Comparison of ENCODE assay signal across 30 mouse cellular contexts in the genomic region with DNA sequence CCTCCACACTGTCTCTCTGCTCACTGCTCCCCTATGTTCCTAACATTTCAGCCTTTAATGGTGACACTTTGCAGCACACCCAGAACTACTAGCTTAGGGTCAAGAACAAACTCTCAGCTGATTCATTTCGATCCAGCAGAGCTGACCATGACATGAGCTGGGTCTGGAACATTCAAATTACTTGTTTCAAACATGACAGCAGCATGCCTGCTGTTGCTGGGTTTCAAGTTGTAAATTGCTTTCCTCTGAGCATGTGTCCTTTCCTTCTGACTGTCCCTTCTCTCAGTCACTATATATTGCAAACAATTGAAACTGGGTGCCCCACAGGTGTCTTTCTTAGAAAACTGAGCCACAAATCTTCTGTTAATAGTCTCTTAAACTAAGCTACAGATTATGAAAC.
"Had no signal": no experiment of that assay in that cellular context is flagged by ENCODE, and none has a peak within 500 bp of the region (broad histone marks: within the 10 kb centered on the region; RNA-seq: fewer than 3 reads in every experiment).

No protein-coding gene starts in this region.

- H3K9me3 ChIP-seq: limb, embryonic 10.5 days; limb, embryonic 12.5 days; limb, embryonic 13.5 days; liver, embryonic 12.5 days; liver, embryonic 13.5 days; liver, embryonic 15.5 days; lung, embryonic 15.5 days; midbrain, embryonic 10.5 days; midbrain, embryonic 12.5 days; midbrain, embryonic 15.5 days; neural tube, embryonic 12.5 days; neural tube, embryonic 13.5 days had no signal

- H3K4me3 ChIP-seq: limb, embryonic 10.5 days; limb, embryonic 12.5 days; limb, embryonic 13.5 days; limb, embryonic 15.5 days; liver, embryonic 12.5 days; liver, embryonic 13.5 days; liver, embryonic 15.5 days; lung, embryonic 15.5 days; megakaryocyte, embryonic 14.5 days; midbrain, embryonic 10.5 days; midbrain, embryonic 12.5 days; midbrain, embryonic 15.5 days; myocyte; neural tube, embryonic 12.5 days; neural tube, embryonic 13.5 days had no signal

- H3K4me1 ChIP-seq: limb, embryonic 10.5 days; limb, embryonic 12.5 days; limb, embryonic 13.5 days; limb, embryonic 15.5 days; liver, embryonic 12.5 days; liver, embryonic 13.5 days; liver, embryonic 15.5 days; lung, embryonic 15.5 days; megakaryocyte, embryonic 14.5 days; midbrain, embryonic 10.5 days; midbrain, embryonic 15.5 days; neural tube, embryonic 12.5 days; neural tube, embryonic 13.5 days had no signal

- DNase-seq: left cerebral cortex, postnatal 4 days; liver; liver, embryonic 13.5 days; liver, postnatal 0 days; lung, adult 18-20 months; lung, adult 2 months; lung, embryonic 14.5 days; lung, postnatal 10 days; lung, postnatal 14 days; lung, postnatal 36 days; lung, postnatal 4 days; midbrain, embryonic 14.5 days had no signal

- H3K27me3 ChIP-seq: limb, embryonic 12.5 days; limb, embryonic 13.5 days; limb, embryonic 15.5 days; liver, embryonic 12.5 days; liver, embryonic 13.5 days; liver, embryonic 15.5 days; lung, embryonic 15.5 days; midbrain, embryonic 15.5 days; neural tube, embryonic 12.5 days; neural tube, embryonic 13.5 days had no signal

- H3K27ac ChIP-seq: limb, embryonic 10.5 days; limb, embryonic 12.5 days; limb, embryonic 13.5 days; limb, embryonic 15.5 days; liver, embryonic 12.5 days; liver, embryonic 13.5 days; liver, embryonic 14.5 days; liver, embryonic 15.5 days; lung, embryonic 15.5 days; macrophage; midbrain, embryonic 10.5 days; midbrain, embryonic 12.5 days; midbrain, embryonic 15.5 days; neural tube, embryonic 12.5 days; neural tube, embryonic 13.5 days had no signal

- ATAC-seq: liver, embryonic 12.5 days; liver, postnatal 0 days; lung, postnatal 0 days; midbrain, embryonic 15.5 days; midbrain, embryonic 16.5 days had no signal

- H3K9ac ChIP-seq: limb, embryonic 12.5 days; limb, embryonic 13.5 days; limb, embryonic 15.5 days; liver, embryonic 12.5 days; liver, embryonic 13.5 days; liver, embryonic 14.5 days; liver, embryonic 15.5 days; liver, postnatal 0 days; lung, embryonic 14.5 days; lung, embryonic 15.5 days; midbrain, embryonic 12.5 days; midbrain, embryonic 15.5 days; neural tube, embryonic 12.5 days; neural tube, embryonic 13.5 days had no signal

- H3K4me2 ChIP-seq: limb, embryonic 12.5 days; limb, embryonic 13.5 days; limb, embryonic 15.5 days; liver, embryonic 12.5 days; liver, embryonic 13.5 days; liver, embryonic 15.5 days; lung, embryonic 14.5 days; lung, embryonic 15.5 days; midbrain, embryonic 12.5 days; midbrain, embryonic 15.5 days; neural tube, embryonic 12.5 days; neural tube, embryonic 13.5 days had no signal

- H3K36me3 ChIP-seq: limb, embryonic 10.5 days; limb, embryonic 12.5 days; limb, embryonic 13.5 days; limb, embryonic 15.5 days; liver, embryonic 12.5 days; liver, embryonic 13.5 days; liver, embryonic 15.5 days; lung, embryonic 15.5 days; midbrain, embryonic 10.5 days; midbrain, embryonic 12.5 days; midbrain, embryonic 15.5 days; neural tube, embryonic 12.5 days; neural tube, embryonic 13.5 days had no signal
